Mouse (Mus musculus) forebrain, embryonic 12.5 days (tissue): ENCODE data around the gene Hs6st3. TPM values are rescaled to one million over a fixed set of nuclear protein-coding genes. Genes with fewer than 3 reads are reported as not detected.
"Not testable (repeated sequence)": the region's sequence is repeated elsewhere in the genome, so short reads cannot be mapped to it uniquely, and the experiment has no call there.

Source experiments
- ATAC-seq: fragments of 200-750 bp; cut with Nextera tagmentation; 2 replicates; pipeline ENCODE4 v1.8.0; 2017; ENCODE audit warnings: moderate TSS enrichment; ENCODE audit not compliant: low FRiP score
- H3K27ac ChIP-seq: fragments of 300-500 bp; sonication (generic); 2 replicates; pipeline ENCODE4 v1.5.1; 2016; ENCODE audit warnings: mild to moderate bottlenecking
- H3K27me3 ChIP-seq: fragments of 300-500 bp; sonication (generic); 2 replicates; pipeline ENCODE4 v1.6.1; 2016; ENCODE audit warnings: mild to moderate bottlenecking
- H3K36me3 ChIP-seq: fragments of 300-500 bp; sonication (generic); replicated peaks from 2 replicates; pipeline ENCODE4 v1.6.1; 2016; ENCODE audit warnings: mild to moderate bottlenecking
- H3K4me1 ChIP-seq: fragments of 300-500 bp; sonication (generic); 2 replicates; pipeline ENCODE4 v1.6.1; 2016
- H3K4me2 ChIP-seq: fragments of 300-500 bp; sonication (generic); 2 replicates; pipeline ENCODE4 v1.6.1; 2016; ENCODE audit warnings: mild to moderate bottlenecking, moderate library complexity
- H3K4me3 ChIP-seq: fragments of 300-500 bp; sonication (generic); replicated peaks from 2 replicates; pipeline ENCODE4 v1.5.1; 2016; ENCODE audit warnings: mild to moderate bottlenecking
- H3K9ac ChIP-seq: fragments of 300-500 bp; sonication (generic); 2 replicates; pipeline ENCODE4 v1.6.1; 2016; ENCODE audit warnings: mild to moderate bottlenecking
- H3K9me3 ChIP-seq: fragments of 300-500 bp; sonication (generic); 2 replicates; pipeline ENCODE4 v1.6.1; 2016
- WGBS: fragments of 180-500 bp; shearing (Covaris S2); methylation state at CpG from one replicate; pipeline ENCODE4 v1.1.7; 2016; 5-methylcytosine and 5-hydroxymethylcytosine counted together
- polyA plus RNA-seq: library from polyadenylated mRNA; unstranded; fragments of >200 nt; fragmentation: Nextera tagmentation; extraction: Ambion mirVana; gene quantifications from 2 replicates; pipeline ENCODE4 v1.2.1, GENCODE M21; 2016

The Hs6st3 gene
- polyA plus RNA-seq, 1 experiment from 2014 or later = 0.32 TPM

GRCm38 (mm10) chr14:119476582-119476981 is 338.4 kb downstream of the Hs6st3 start:
- WGBS = 91% methylated on average over 9 of the region's 9 CpGs
- no peak for ATAC-seq
- Histone ChIP-seq H3K4me2 (no peak overlapping the region), H3K9ac (no peak overlapping the region), H3K9me3 (no peaks in the 10 kb centered on the region), H3K27ac (no peak overlapping the region), H3K27me3 (no peaks in the 10 kb centered on the region), H3K4me3 (no peak overlapping the region), H3K36me3 (no peaks in the 10 kb centered on the region), H3K4me1 (no peaks in the 10 kb centered on the region)

DNA sequence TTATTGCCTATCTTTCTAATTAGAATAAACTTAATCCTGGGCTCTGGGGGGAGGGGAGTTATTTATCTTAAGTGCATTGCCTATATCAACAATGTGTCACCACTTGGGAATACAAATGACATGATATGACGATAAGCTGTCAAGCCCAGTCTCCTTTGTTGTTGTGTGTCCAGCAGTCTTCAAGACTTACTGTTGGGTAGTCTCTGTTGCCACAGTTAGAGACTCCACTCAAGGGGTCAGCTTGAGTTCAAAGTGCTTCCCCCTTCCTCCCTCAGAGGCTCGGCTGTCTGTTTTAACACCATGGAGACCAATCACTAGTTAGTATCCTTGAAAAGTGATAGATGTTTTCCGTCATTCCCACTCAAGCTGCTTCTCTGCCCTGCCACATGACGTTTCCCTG is 339.7 kb downstream of the Hs6st3 start:
- 88% methylated on average over 4 of the region's 4 CpGs for WGBS
- Histone ChIP-seq H3K27ac (no peak overlapping the region), H3K9me3 (no peaks in the 10 kb centered on the region), H3K36me3 (no peaks in the 10 kb centered on the region), H3K4me2 (no peak overlapping the region), H3K4me3 (no peak overlapping the region), H3K27me3 (no peaks in the 10 kb centered on the region), H3K9ac (no peak overlapping the region), H3K4me1 (no peaks in the 10 kb centered on the region)
- no peak for ATAC-seq

GRCm38 (mm10) chr14:119488978-119489703 is 351.0 kb downstream of the Hs6st3 start:
- Histone ChIP-seq H3K4me1 (no peaks in the 10 kb centered on the region), H3K9ac (no peak overlapping the region), H3K27me3 (no peaks in the 10 kb centered on the region), H3K4me2 (no peak overlapping the region), H3K27ac (no peak overlapping the region), H3K4me3 (no peak overlapping the region), H3K9me3 (no peaks in the 10 kb centered on the region), H3K36me3 (no peaks in the 10 kb centered on the region)
- WGBS = 87% methylated on average over 5 of the region's 5 CpGs
- no peak for ATAC-seq

DNA sequence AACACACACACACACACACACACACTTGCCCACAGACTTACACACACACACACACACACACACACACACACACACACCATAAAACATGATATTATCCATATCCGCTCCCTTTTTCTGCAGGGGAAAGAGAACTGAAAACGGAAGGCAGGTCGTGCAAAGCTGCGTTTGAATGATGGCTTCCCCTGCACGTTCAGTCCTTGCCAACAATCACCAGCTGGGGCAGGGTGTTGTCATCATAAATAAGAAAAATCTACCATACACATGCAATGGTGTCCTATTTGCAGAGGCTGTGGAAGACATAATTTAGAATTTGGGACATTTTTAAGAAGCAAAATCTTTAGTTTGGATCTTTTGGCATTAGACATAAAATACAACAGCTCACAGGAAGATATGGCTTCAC is 382.5 kb downstream of the Hs6st3 start:
- no peaks in the 10 kb centered on the region for H3K4me1 ChIP-seq
- no peaks in the 10 kb centered on the region for H3K9me3 ChIP-seq
- H3K27ac ChIP-seq = no peak overlapping the region
- ATAC-seq = no peak
- peaks cover 35% of the 10 kb centered on the region for H3K27me3 ChIP-seq
- H3K36me3 ChIP-seq = no peaks in the 10 kb centered on the region
- H3K4me2 ChIP-seq = no peak overlapping the region
- no peak overlapping the region for H3K4me3 ChIP-seq
- H3K9ac ChIP-seq = no peak overlapping the region
- 79% methylated on average over 5 of the region's 5 CpGs for WGBS

DNA sequence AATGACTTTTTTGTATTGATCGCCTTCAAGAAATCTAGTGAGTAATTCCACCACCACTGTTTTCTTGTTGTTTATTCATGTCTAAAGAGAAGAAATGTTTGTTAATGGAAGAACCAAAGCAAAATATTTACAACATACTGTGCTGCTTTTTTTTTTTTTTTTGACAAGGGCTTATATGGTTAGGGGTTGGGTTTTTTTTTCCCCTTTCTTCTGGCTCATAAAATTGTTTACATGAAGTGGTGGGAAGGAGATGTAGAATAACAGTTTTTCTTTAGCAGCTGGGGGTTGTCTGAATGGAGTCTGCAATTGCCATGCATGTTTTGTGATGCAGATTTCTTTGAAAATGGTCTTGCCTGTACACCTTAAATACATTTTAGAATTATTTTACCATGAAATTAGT is 382.9 kb downstream of the Hs6st3 start:
- Histone ChIP-seq H3K4me1 (no peaks in the 10 kb centered on the region), H3K4me2 (no peak overlapping the region), H3K27ac (no peak overlapping the region), H3K9me3 (no peaks in the 10 kb centered on the region), H3K36me3 (no peaks in the 10 kb centered on the region), H3K9ac (no peak overlapping the region), H3K4me3 (no peak overlapping the region), H3K27me3 (peaks cover 32% of the 10 kb centered on the region)
- 95% methylated on average over 1 of the region's 1 CpGs for WGBS
- ATAC-seq = no peak

- ATAC-seq = no peak
- Histone ChIP-seq H3K4me3 (no peak overlapping the region), H3K27ac (no peak overlapping the region), H3K9me3 (no peaks in the 10 kb centered on the region), H3K27me3 (no peaks in the 10 kb centered on the region), H3K9ac (no peak overlapping the region), H3K4me2 (no peak overlapping the region), H3K36me3 (no peaks in the 10 kb centered on the region), H3K4me1 (no peaks in the 10 kb centered on the region)
- 75% methylated on average over 13 of the region's 13 CpGs for WGBS
Observed at GRCm38 (mm10) chr14:119532889-119533546, 394.9 kb downstream of the Hs6st3 start.

DNA sequence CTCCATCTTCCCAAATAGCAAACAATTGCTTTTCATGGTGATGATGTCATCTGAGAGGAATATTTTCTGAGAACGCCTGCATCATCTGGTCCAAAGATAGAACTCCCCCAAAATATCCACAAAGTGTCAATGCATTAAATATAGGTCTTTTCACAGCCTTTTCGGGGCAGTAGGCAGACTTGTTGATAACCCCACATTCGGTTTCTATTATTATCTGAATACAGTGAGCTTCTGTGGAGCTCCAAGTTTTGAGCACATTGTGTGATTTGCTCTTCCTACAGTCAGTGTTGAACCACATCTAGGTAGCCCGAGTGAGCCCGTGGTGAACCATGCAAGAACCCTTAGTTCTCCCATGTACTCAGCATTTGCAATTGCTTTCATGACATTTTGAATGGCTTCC is 402.4 kb downstream of the Hs6st3 start:
- H3K4me3 ChIP-seq = no peak overlapping the region
- ATAC-seq = no peak
- WGBS = 85% methylated on average over 5 of the region's 5 CpGs
- H3K27me3 ChIP-seq = no peaks in the 10 kb centered on the region
- H3K9ac ChIP-seq = no peak overlapping the region
- H3K36me3 ChIP-seq = no peaks in the 10 kb centered on the region
- H3K9me3 ChIP-seq = no peaks in the 10 kb centered on the region
- H3K4me1 ChIP-seq = no peaks in the 10 kb centered on the region
- H3K27ac ChIP-seq = no peak overlapping the region
- H3K4me2 ChIP-seq = no peak overlapping the region

- Histone ChIP-seq H3K4me3 (no peak overlapping the region), H3K27ac (no peak overlapping the region), H3K9ac (no peak overlapping the region), H3K9me3 (no peaks in the 10 kb centered on the region), H3K4me1 (no peaks in the 10 kb centered on the region), H3K27me3 (no peaks in the 10 kb centered on the region), H3K36me3 (no peaks in the 10 kb centered on the region), H3K4me2 (no peak overlapping the region)
- ATAC-seq = no peak
- 86% methylated on average over 3 of the region's 3 CpGs for WGBS
Observed at GRCm38 (mm10) chr14:119544596-119544995, 406.5 kb downstream of the Hs6st3 start.

- 90% methylated on average over 4 of the region's 4 CpGs for WGBS
- H3K9ac ChIP-seq = no peak overlapping the region
- H3K4me2 ChIP-seq = no peak overlapping the region
- no peaks in the 10 kb centered on the region for H3K36me3 ChIP-seq
- no peaks in the 10 kb centered on the region for H3K4me1 ChIP-seq
- H3K27me3 ChIP-seq = no peaks in the 10 kb centered on the region
- H3K4me3 ChIP-seq = no peak overlapping the region
- no peak overlapping the region for H3K27ac ChIP-seq
- no peak for ATAC-seq
- H3K9me3 ChIP-seq = no peaks in the 10 kb centered on the region
Observed at GRCm38 (mm10) chr14:119558356-119558755, 420.2 kb downstream of the Hs6st3 start.

DNA sequence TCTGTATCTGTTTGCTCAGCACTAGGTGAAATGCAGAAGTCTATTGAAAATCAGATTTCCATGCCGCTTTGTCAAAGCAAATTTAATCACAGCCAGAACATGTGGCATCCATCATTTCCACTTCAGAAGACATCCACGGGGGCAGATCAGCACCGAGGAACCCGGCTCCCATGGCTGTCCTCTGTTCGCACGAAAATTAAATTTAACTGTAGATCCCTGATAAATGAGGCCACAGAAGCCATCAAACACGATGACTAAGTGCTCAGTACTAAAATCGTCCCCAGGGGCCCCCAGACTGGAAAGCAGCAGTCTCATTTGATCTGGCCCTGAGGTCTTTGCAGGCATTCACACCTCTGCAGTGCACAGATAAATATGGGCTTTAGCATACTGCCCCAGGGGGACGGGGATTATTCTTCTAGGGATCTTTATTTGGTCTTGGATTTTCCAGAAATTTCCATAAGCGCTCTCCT is 443.9 kb downstream of the Hs6st3 start:
- no peaks in the 10 kb centered on the region for H3K36me3 ChIP-seq
- ATAC-seq = no peak
- 52% methylated on average over 10 of the region's 10 CpGs for WGBS
- no peak overlapping the region for H3K4me3 ChIP-seq
- no peaks in the 10 kb centered on the region for H3K9me3 ChIP-seq
- no peak overlapping the region for H3K9ac ChIP-seq
- no peaks in the 10 kb centered on the region for H3K27me3 ChIP-seq
- peaks cover 12% of the 10 kb centered on the region; the same call in 1 of the 2 replicates for H3K4me1 ChIP-seq
- H3K27ac ChIP-seq = no peak overlapping the region
- H3K4me2 ChIP-seq = no peak overlapping the region

DNA sequence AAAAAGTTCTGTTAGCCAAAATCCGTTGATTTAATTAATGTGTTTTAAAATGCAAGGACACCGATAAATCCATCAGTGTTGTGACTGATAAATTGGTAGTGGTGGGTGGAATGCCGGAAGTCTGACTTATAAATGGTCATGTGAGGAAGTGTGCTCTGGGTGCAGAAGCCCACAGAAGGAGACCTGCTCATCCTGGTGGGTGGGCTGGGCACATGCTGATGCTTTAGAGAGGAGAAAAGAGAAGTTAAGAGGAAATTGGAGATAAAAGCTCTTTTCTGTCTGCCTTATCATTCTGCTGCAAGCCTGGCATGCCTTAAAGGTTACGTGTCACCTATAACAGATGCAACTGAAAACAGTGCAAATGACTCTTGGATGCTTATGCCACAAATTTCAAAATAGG is 446.9 kb downstream of the Hs6st3 start:
- Histone ChIP-seq H3K9ac (no peak overlapping the region), H3K4me2 (no peak overlapping the region), H3K9me3 (no peaks in the 10 kb centered on the region), H3K27ac (no peak overlapping the region), H3K4me1 (peaks cover 12% of the 10 kb centered on the region; the same call in 1 of the 2 replicates), H3K36me3 (no peaks in the 10 kb centered on the region), H3K27me3 (no peaks in the 10 kb centered on the region; the same call in 1 of the 2 replicates), H3K4me3 (no peak overlapping the region)
- no peak for ATAC-seq
- 88% methylated on average over 4 of the region's 4 CpGs for WGBS

DNA sequence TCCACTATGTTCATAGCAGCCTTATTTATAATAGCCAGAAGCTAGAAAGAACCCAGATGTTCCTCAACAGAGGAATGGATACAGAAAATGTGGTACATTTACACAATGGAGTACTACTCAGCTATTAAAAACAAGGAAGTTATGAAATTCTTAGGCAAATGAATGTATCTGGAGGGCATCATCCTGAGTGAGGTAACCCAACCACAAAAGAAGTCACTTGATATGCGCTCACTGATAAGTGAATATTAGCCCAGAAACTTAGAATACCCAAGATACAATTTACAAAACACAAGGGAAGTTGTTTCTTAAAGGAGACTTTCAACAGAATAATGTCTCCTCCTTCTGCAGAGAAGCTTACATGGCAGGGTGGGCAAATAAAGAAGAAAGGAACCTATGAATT is 449.2 kb downstream of the Hs6st3 start:
- WGBS = 96% methylated on average over 1 of the region's 1 CpGs
- not testable (repeated sequence) for H3K27me3 ChIP-seq, H3K27ac ChIP-seq, ATAC-seq, H3K4me3 ChIP-seq, H3K9me3 ChIP-seq, H3K36me3 ChIP-seq, H3K9ac ChIP-seq, H3K4me1 ChIP-seq, H3K4me2 ChIP-seq

- 63% methylated on average over 14 of the region's 14 CpGs for WGBS
- H3K4me3 ChIP-seq = no peak overlapping the region
- H3K4me1 ChIP-seq = no peaks in the 10 kb centered on the region
- no peak overlapping the region for H3K27ac ChIP-seq
- no peak for ATAC-seq
- no peak overlapping the region for H3K4me2 ChIP-seq
- H3K36me3 ChIP-seq = no peaks in the 10 kb centered on the region
- H3K27me3 ChIP-seq = no peaks in the 10 kb centered on the region
- H3K9me3 ChIP-seq = no peaks in the 10 kb centered on the region
- no peak overlapping the region for H3K9ac ChIP-seq
Observed at GRCm38 (mm10) chr14:119604327-119604726, 466.2 kb downstream of the Hs6st3 start.
